Mouse (Mus musculus): ENCODE measurements around the gene Synpo2.
"Not testable (repeated sequence)": the region's sequence is repeated elsewhere in the genome, so short reads cannot be mapped to it uniquely, and the experiment has no call there.

Synpo2 gene

GRCm38 (mm10) chr3:123128781-123129180 is 107.2 kb downstream of the Synpo2 start:
- peak; percentile 10 for DNase-seq

GRCm38 (mm10) chr3:123128091-123128490 is 107.9 kb downstream of the Synpo2 start:
- DNase-seq = no peak

GRCm38 (mm10) chr3:123126741-123127140 is 109.2 kb downstream of the Synpo2 start:
- DNase-seq = not testable (repeated sequence)

GRCm38 (mm10) chr3:123123817-123124216 is 112.1 kb downstream of the Synpo2 start:
- DNase-seq = no peak

GRCm38 (mm10) chr3:123122151-123123030 is 113.6 kb downstream of the Synpo2 start:
- no peak for DNase-seq

GRCm38 (mm10) chr3:123116903-123117302 is 119.0 kb downstream of the Synpo2 start:
- no peak for DNase-seq

GRCm38 (mm10) chr3:123115770-123116527 is 120.0 kb downstream of the Synpo2 start:
- no peak for DNase-seq

GRCm38 (mm10) chr3:123114001-123114635 is 121.8 kb downstream of the Synpo2 start:
- DNase-seq = no peak

- no peak for DNase-seq
These were observed 123.2 kb downstream of the Synpo2 start for GRCm38 (mm10) chr3:123112781-123113180.

GRCm38 (mm10) chr3:123111071-123111711 is 124.8 kb downstream of the Synpo2 start:
- no peak for DNase-seq

- no peak for DNase-seq
These were observed 128.0 kb downstream of the Synpo2 start for GRCm38 (mm10) chr3:123107830-123108549.

- no peak for DNase-seq
These were observed 131.6 kb downstream of the Synpo2 start for GRCm38 (mm10) chr3:123104325-123104724.

- peak; percentile 30 for DNase-seq
These were observed 132.6 kb downstream of the Synpo2 start for GRCm38 (mm10) chr3:123103151-123103860.

- no peak for DNase-seq
These were observed 134.2 kb downstream of the Synpo2 start for GRCm38 (mm10) chr3:123101761-123102160.

- no peak for DNase-seq
These were observed 140.8 kb downstream of the Synpo2 start for GRCm38 (mm10) chr3:123095111-123095510.

GRCm38 (mm10) chr3:123093640-123094361 is 142.1 kb downstream of the Synpo2 start:
- no peak for DNase-seq

- no peak for DNase-seq
These were observed 142.9 kb downstream of the Synpo2 start for GRCm38 (mm10) chr3:123092913-123093639.

GRCm38 (mm10) chr3:123092442-123092841 is 143.5 kb downstream of the Synpo2 start:
- DNase-seq = no peak

- no peak for DNase-seq
These were observed 146.5 kb downstream of the Synpo2 start for GRCm38 (mm10) chr3:123089297-123090020.
